Mouse (Mus musculus): ENCODE measurements around the gene Dazap1.
A peak's percentile ranks its signal among the peaks of the same experiment; 100 is the strongest.

Dazap1 gene

GRCm38 (mm10) chr10:80270734-80271181, 9.5 kb downstream of the Dazap1 start:
- no peak for DNase-seq (ENCODE audit: extremely low spot score, low read depth, low spot score)

GRCm38 (mm10) chr10:80271186-80271843, 10.0 kb downstream of the Dazap1 start:
- no peak for DNase-seq (ENCODE audit: extremely low spot score, low read depth, low spot score)

- no peak for DNase-seq (ENCODE audit: extremely low spot score, low read depth, low spot score)
Measured at GRCm38 (mm10) chr10:80271870-80272585, 10.7 kb downstream of the Dazap1 start.

- DNase-seq (ENCODE audit: extremely low spot score, low read depth, low spot score) = no peak
Measured at GRCm38 (mm10) chr10:80273847-80274246, 12.6 kb downstream of the Dazap1 start.

GRCm38 (mm10) chr10:80276238-80276637, 15.0 kb downstream of the Dazap1 start:
- no peak for DNase-seq (ENCODE audit: extremely low spot score, low read depth, low spot score)

GRCm38 (mm10) chr10:80278390-80278789, 17.1 kb downstream of the Dazap1 start:
- DNase-seq (ENCODE audit: extremely low spot score, low read depth, low spot score) = no peak

- DNase-seq (ENCODE audit: extremely low spot score, low read depth, low spot score) = no peak
Measured at GRCm38 (mm10) chr10:80279273-80279672, 18.0 kb downstream of the Dazap1 start.

GRCm38 (mm10) chr10:80281304-80281703, 20.0 kb downstream of the Dazap1 start:
- no peak for DNase-seq (ENCODE audit: extremely low spot score, low read depth, low spot score)

GRCm38 (mm10) chr10:80281921-80282371, 20.7 kb downstream of the Dazap1 start:
- DNase-seq (ENCODE audit: extremely low spot score, low read depth, low spot score) = no peak

- DNase-seq (ENCODE audit: extremely low spot score, low read depth, low spot score) = no peak
Measured at GRCm38 (mm10) chr10:80282481-80283441, 21.5 kb downstream of the Dazap1 start.

- DNase-seq (ENCODE audit: extremely low spot score, low read depth, low spot score) = no peak
Measured at GRCm38 (mm10) chr10:80285222-80286070, 24.2 kb downstream of the Dazap1 start.

GRCm38 (mm10) chr10:80288097-80288496, 26.8 kb downstream of the Dazap1 start:
- DNase-seq (ENCODE audit: extremely low spot score, low read depth, low spot score) = no peak

- no peak for DNase-seq (ENCODE audit: extremely low spot score, low read depth, low spot score)
Measured at GRCm38 (mm10) chr10:80288657-80289056, 27.4 kb downstream of the Dazap1 start.

GRCm38 (mm10) chr10:80292251-80293146, 31.2 kb downstream of the Dazap1 start, which contains the start of gene Rps15:
Gene Rps15 (plus strand): TSS chr10:80292453.
- peak; percentile 86 for DNase-seq (ENCODE audit: extremely low spot score, low read depth, low spot score)

- DNase-seq (ENCODE audit: extremely low spot score, low read depth, low spot score) = no peak
Measured at GRCm38 (mm10) chr10:80293325-80293724, 32.0 kb downstream of the Dazap1 start.

- DNase-seq (ENCODE audit: extremely low spot score, low read depth, low spot score) = no peak
Measured at GRCm38 (mm10) chr10:80294311-80294710, 33.0 kb downstream of the Dazap1 start.

GRCm38 (mm10) chr10:80294788-80295303, 33.6 kb downstream of the Dazap1 start:
- DNase-seq (ENCODE audit: extremely low spot score, low read depth, low spot score) = no peak

- DNase-seq (ENCODE audit: extremely low spot score, low read depth, low spot score) = no peak
Measured at GRCm38 (mm10) chr10:80295618-80296425, 34.5 kb downstream of the Dazap1 start, which contains the start of gene Apc2. Gene Apc2 (plus strand): TSS chr10:80295977.

Data from hindlimb bud, embryonic 11.5 days (tissue).